Mouse (Mus musculus) kidney, adult 8-10 months (tissue): ENCODE data around the gene Btbd35f27.
"Not testable (repeated sequence)": the region's sequence is repeated elsewhere in the genome, so short reads cannot be mapped to it uniquely, and the experiment has no call there.

Source experiments
- DNase-seq, 2 experiments: peaks; one replicate each; pipeline ENCODE4 v3.0.0; 2022

Btbd35f27 gene

DNA sequence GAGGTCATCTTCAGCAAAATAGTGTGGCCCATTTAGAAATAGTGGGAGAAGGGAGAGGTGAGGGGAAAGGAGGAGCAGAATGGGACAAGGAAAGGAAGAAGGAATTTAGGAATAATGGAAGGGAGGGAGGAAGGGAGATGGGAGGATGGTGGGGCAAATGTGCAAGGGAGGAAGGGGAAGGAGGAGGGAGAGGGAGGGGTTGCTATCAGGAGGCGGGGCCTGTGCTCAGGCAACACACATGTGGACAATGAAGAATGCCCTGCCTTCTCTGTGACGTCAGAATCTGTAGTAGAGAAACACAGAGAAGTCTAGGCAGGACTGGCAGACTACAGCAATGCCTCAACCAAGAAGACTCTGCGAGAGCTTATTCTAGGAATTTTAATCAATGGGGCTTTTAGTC, at the start of gene Btbd35f27:
Btbd35f27 (plus strand) TSS at position 301 of the 400 bp plus-strand sequence.
- DNase-seq: not testable (repeated sequence)
